Comparison of ENCODE assay signal across 9 mouse cellular contexts in the genomic region with DNA sequence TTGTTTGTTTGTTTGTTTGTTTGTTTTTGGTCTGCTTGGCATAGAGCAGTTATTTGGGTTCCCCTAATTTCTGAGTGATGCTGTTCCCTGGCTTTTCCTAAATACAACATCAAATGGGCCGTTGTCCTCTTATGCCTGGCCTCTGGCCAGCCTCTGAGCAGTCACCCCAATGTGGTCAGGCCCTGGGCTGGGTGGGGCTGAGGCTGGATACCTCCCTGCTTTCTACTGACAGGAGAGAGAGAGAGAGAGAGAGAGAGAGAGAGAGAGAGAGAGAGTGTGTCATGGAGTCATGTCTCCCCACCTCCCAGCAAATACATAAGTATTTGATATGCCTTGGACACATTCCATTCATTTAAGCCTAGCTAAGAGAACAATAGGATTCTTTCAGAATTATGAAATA. TPM values are rescaled to one million over a fixed set of nuclear protein-coding genes. Genes with fewer than 3 reads are reported as not detected.
DNase-seq lines count a peak whose midpoint lies in the region; ATAC-seq lines count a peak whose summit lies in the region.
"Had no signal": no experiment of that assay in that cellular context is flagged by ENCODE, and none has a peak within 500 bp of the region (broad histone marks: within the 10 kb centered on the region; RNA-seq: fewer than 3 reads in every experiment).

No protein-coding gene starts in this region.

- no peaks in the 10 kb centered on the region for H3K9me3 ChIP-seq in embryonic facial prominence, embryonic 12.5 days
- H3K9me3 ChIP-seq in liver, embryonic 13.5 days (replicated peaks) = no peaks in the 10 kb centered on the region

- no peaks in the 10 kb centered on the region for H3K27me3 ChIP-seq in embryonic facial prominence, embryonic 12.5 days
- no peaks in the 10 kb centered on the region for H3K27me3 ChIP-seq in liver, embryonic 13.5 days

- H3K4me3 ChIP-seq in embryonic facial prominence, embryonic 12.5 days = peak overlapping the region; percentile 57
- H3K4me3 ChIP-seq in liver, embryonic 13.5 days (replicated peaks) = peak overlapping the region; percentile 63

- H3K4me2 ChIP-seq in embryonic facial prominence, embryonic 12.5 days (replicated peaks) = peak overlapping the region; percentile 65
- peak overlapping the region; percentile 79 for H3K4me2 ChIP-seq in liver, embryonic 13.5 days

- DNase-seq in heart, adult 11 months = peak; percentile 91
- DNase-seq in heart, postnatal 10 days = no peak
- DNase-seq in 3134 (ENCODE audit: extremely low read depth, insufficient read length, low spot score) = peak; percentile 84
- DNase-seq in liver, embryonic 13.5 days = no peak
- no peak for DNase-seq in cerebellum, adult 9-10 months
- DNase-seq in layer of hippocampus, adult 8-10 months (ENCODE audit: low spot score in 2 of 2) = no peak
- no peak for DNase-seq in natural killer cell, adult 2 months (ENCODE audit: low spot score in 2 of 2)

- 67% methylated on average over 1 of the region's 1 CpGs for WGBS in embryonic facial prominence, embryonic 12.5 days
- WGBS in liver, embryonic 13.5 days (ENCODE audit: insufficient replicate concordance) = 57% methylated on average over 1 of the region's 1 CpGs

- H3K4me1 ChIP-seq in embryonic facial prominence, embryonic 12.5 days = peaks cover 28% of the 10 kb centered on the region
- H3K4me1 ChIP-seq in liver, embryonic 13.5 days (replicated peaks) = peaks cover 29% of the 10 kb centered on the region

- no peak for ATAC-seq in embryonic facial prominence, embryonic 12.5 days (ENCODE audit: insufficient number of reproducible peaks, insufficient read depth, low FRiP score, low TSS enrichment)
- no peak for ATAC-seq in liver, embryonic 13.5 days (ENCODE audit: low read depth)

- intact Hi-C loops in heart, postnatal 10 days (cut with DNase I) = no loop called here

- peaks cover 7% of the 10 kb centered on the region; the same call in 1 of the 2 replicates for H3K36me3 ChIP-seq in embryonic facial prominence, embryonic 12.5 days
- no peaks in the 10 kb centered on the region for H3K36me3 ChIP-seq in liver, embryonic 13.5 days
- H3K36me3 ChIP-seq: G1E had no signal

- H3K9ac ChIP-seq in embryonic facial prominence, embryonic 12.5 days = no peak overlapping the region
- no peak overlapping the region for H3K9ac ChIP-seq in liver, embryonic 13.5 days

- H3K27ac ChIP-seq in embryonic facial prominence, embryonic 12.5 days = peak overlapping the region; percentile 50; the same call in 1 of the 2 replicates
- H3K27ac ChIP-seq in liver, embryonic 13.5 days = no peak overlapping the region

RNA-seq across cellular contexts. Expression of gene S100a10, which starts 1.7 kb away (rescaled TPM):
- total RNA-seq in heart, postnatal 10 days (2021) = 100 to 1,000 TPM; 143 to 197 TPM
- polyA plus RNA-seq in embryonic facial prominence, embryonic 12.5 days (2016; fragmentation: Nextera tagmentation; extraction: Ambion mirVana) = 379 and 392 TPM in 2 replicates
- polyA plus RNA-seq in liver, embryonic 13.5 days (2015; fragmentation: Nextera tagmentation; extraction: Ambion mirVana) = 69.5 and 71.2 TPM in 2 replicates
- total RNA-seq in layer of hippocampus, adult 8-10 months (2022) = 10 to 100 TPM; 16.7 to 37.3 (median 28.5) TPM
- total RNA-seq: G1E had no signal
- polyA plus RNA-seq: G1E had no signal

RNA-seq across cellular contexts. Expression of gene S100a11, which starts 36.3 kb away (rescaled TPM):
- total RNA-seq in heart, postnatal 10 days (2021) = 100 to 1,000 TPM; 212 to 217 TPM
- polyA plus RNA-seq in embryonic facial prominence, embryonic 12.5 days (2016; fragmentation: Nextera tagmentation; extraction: Ambion mirVana) = 833 and 880 TPM in 2 replicates
- 148 and 157 TPM in 2 replicates for polyA plus RNA-seq in liver, embryonic 13.5 days (2015; fragmentation: Nextera tagmentation; extraction: Ambion mirVana)
- total RNA-seq in layer of hippocampus, adult 8-10 months (2022) = 10 to 100 TPM in 2 of 4 experiments, 1 to 10 TPM in 2; 6.1 to 19.4 (median 13.9) TPM
- total RNA-seq: G1E had no signal
- polyA plus RNA-seq: G1E had no signal

Comparison
In these comparisons a context has a peak if more than half of its experiments do, and no peak if none do; other contexts are left out.
1. DNase-seq: peak in heart, adult 11 months (single experiment) and 3134 (single experiment); none in heart, postnatal 10 days (0 of 2), liver, embryonic 13.5 days (single experiment), cerebellum, adult 9-10 months (single experiment), layer of hippocampus, adult 8-10 months (0 of 2) and natural killer cell, adult 2 months (0 of 2).
2. RNA of gene S100a11, which starts 36.3 kb away (total RNA-seq): 212 to 217 TPM in heart, postnatal 10 days; 6.1 to 19.4 TPM in layer of hippocampus, adult 8-10 months; every median in the first group is over 10 times any median in the second.